Mouse (Mus musculus) heart, embryonic 15.5 days (tissue): ENCODE measurements around the gene Tspan31. TPM values are rescaled to one million over a fixed set of nuclear protein-coding genes. Genes with fewer than 3 reads are reported as not detected.

Experiments
- ATAC-seq: fragments of 200-750 bp; cut with Nextera tagmentation; replicated peaks from 2 replicates; pipeline ENCODE4 v1.8.0; 2017; ENCODE audit warnings: low read depth, moderate TSS enrichment; ENCODE audit not compliant: insufficient number of reproducible peaks, insufficient read depth, low FRiP score
- H3K27ac ChIP-seq: fragments of 300-500 bp; sonication (generic); 2 replicates; pipeline ENCODE4 v1.5.1; 2015; ENCODE audit warnings: mild to moderate bottlenecking, inconsistent platforms
- H3K27me3 ChIP-seq: fragments of 300-500 bp; sonication (generic); 2 replicates; pipeline ENCODE4 v1.6.1; 2015; ENCODE audit warnings: inconsistent platforms
- H3K36me3 ChIP-seq: fragments of 300-500 bp; sonication (generic); 2 replicates; pipeline ENCODE4 v1.6.1; 2015; ENCODE audit warnings: mild to moderate bottlenecking, inconsistent platforms
- H3K4me1 ChIP-seq: fragments of 300-500 bp; sonication (generic); replicated peaks from 2 replicates; pipeline ENCODE4 v1.6.1; 2015; ENCODE audit warnings: inconsistent platforms
- H3K4me2 ChIP-seq: fragments of 300-500 bp; sonication (generic); 2 replicates; pipeline ENCODE4 v1.6.1; 2015; ENCODE audit warnings: inconsistent platforms, mild to moderate bottlenecking, moderate library complexity
- H3K4me3 ChIP-seq: fragments of 300-500 bp; sonication (generic); 2 replicates; pipeline ENCODE4 v1.5.1; 2015; ENCODE audit warnings: mild to moderate bottlenecking, inconsistent platforms
- H3K9ac ChIP-seq: fragments of 300-500 bp; sonication (generic); 2 replicates; pipeline ENCODE4 v1.6.1; 2015; ENCODE audit warnings: mild to moderate bottlenecking, inconsistent platforms
- H3K9me3 ChIP-seq: fragments of 300-500 bp; sonication (generic); replicated peaks from 2 replicates; pipeline ENCODE4 v1.6.1; 2016; ENCODE audit warnings: inconsistent platforms
- WGBS: fragments of 180-500 bp; shearing (Covaris S2); methylation state at CpG from one replicate; pipeline ENCODE4 v1.1.7; 2015; ENCODE audit warnings: mixed read lengths; 5-methylcytosine and 5-hydroxymethylcytosine counted together
- polyA plus RNA-seq: library from polyadenylated mRNA; unstranded; fragments of >200 nt; fragmentation: Nextera tagmentation; extraction: Ambion mirVana; gene quantifications from 2 replicates; pipeline ENCODE4 v1.2.1, GENCODE M21; 2015

The Tspan31 gene
- polyA plus RNA-seq, 1 experiment from 2014 or later: 100 TPM

DNA sequence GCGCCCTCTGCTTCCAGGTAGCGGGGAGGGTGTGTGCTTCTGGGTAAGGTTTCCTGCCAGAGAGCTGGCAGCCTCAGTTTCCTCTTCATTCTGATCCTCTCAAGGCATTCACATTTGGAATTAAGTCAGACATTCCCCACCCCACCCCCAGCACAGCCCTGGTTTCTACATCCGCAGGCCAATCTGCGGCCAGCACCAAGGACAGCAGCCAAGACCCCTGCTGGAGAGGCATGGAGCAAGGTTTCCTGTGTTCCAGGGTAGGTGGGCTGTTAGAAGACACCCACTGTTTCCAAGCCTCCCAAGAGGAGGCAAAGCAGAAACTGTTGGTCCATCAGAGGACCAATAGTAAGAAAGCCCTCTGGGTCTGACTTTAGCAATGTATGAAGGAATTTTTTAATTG, 15.4 kb downstream of the Tspan31 start:
- H3K36me3 ChIP-seq: no peaks in the 10 kb centered on the region
- no peak overlapping the region for H3K4me3 ChIP-seq
- ATAC-seq: no peak
- H3K27ac ChIP-seq: no peak overlapping the region
- H3K9me3 ChIP-seq: no peaks in the 10 kb centered on the region
- peaks cover 68% of the 10 kb centered on the region for H3K27me3 ChIP-seq
- H3K4me1 ChIP-seq: peaks cover 17% of the 10 kb centered on the region
- no peak overlapping the region for H3K4me2 ChIP-seq
- H3K9ac ChIP-seq: no peak overlapping the region
- WGBS: 44% methylated on average over 4 of the region's 4 CpGs

DNA sequence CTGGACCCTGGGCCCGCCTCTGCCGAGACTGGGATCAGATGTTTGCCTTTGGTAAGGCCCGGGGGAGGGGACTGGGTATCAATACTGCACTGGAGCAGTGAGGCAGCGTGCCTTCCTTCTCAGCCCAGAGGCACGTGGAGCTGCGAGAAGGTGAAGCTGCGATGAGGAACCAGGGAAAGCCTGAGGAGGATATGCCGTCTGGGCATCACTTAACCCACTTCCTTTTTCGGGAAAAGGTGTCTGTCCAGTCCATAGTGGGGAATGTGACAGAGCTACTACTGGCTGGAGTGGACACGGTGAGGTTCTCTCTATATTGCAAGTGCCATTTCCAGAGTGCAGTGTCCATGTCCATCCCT, 20.0 kb downstream of the Tspan31 start:
- Histone ChIP-seq H3K9me3 (no peaks in the 10 kb centered on the region), H3K4me1 (peaks cover 18% of the 10 kb centered on the region), H3K9ac (no peak overlapping the region), H3K4me2 (no peak overlapping the region), H3K4me3 (no peak overlapping the region), H3K27me3 (peaks cover 62% of the 10 kb centered on the region), H3K27ac (no peak overlapping the region), H3K36me3 (0 out of 2 replicates have a peak, but pooled peaks cover under 1% of the 10 kb centered on the region)
- 11% methylated on average over 10 of the region's 10 CpGs for WGBS
- ATAC-seq: no peak

DNA sequence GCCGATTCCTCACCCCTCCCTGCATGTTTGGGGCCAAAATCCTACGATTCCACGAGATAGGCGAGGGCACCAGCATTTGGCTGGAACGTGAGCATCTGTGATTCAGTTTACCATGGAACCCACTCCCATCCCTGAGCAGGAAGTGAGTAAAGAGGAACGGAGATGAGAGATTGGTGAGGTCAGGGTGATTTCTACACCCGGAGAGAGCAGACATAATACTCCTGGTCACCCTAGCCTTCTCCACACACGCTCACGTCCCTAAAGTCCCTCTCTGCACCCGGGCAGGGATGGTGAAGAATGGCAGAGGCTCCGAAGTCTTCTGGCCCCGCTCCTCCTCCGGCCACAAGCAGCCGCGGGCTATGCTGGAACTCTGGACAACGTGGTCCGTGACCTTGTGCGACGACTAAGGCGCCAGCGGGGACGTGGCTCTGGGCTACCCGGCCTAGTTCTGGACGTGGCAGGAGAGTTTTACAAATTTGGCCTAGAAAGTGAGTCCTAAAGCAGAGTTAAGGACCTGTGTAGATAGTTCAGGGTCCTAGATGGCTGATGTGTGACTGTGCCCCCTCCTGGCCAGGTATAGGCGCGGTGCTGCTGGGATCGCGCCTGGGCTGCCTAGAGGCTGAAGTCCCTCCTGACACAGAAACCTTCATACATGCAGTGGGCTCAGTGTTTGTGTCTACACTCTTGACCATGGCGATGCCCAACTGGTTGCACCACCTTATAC, 20.5 kb downstream of the Tspan31 start:
- Histone ChIP-seq H3K36me3 (peaks cover 6% of the 10 kb centered on the region; the same call in 1 of the 2 replicates), H3K9me3 (no peaks in the 10 kb centered on the region), H3K4me3 (peak overlapping the region; percentile 28), H3K27ac (no peak overlapping the region), H3K4me2 (peak overlapping the region; percentile 53), H3K27me3 (peaks cover 62% of the 10 kb centered on the region), H3K4me1 (peaks cover 18% of the 10 kb centered on the region), H3K9ac (no peak overlapping the region)
- WGBS: 2% methylated on average over 29 of the region's 29 CpGs
- 0 out of 2 replicates have a peak, but pooled peaks have one; percentile 20 for ATAC-seq

DNA sequence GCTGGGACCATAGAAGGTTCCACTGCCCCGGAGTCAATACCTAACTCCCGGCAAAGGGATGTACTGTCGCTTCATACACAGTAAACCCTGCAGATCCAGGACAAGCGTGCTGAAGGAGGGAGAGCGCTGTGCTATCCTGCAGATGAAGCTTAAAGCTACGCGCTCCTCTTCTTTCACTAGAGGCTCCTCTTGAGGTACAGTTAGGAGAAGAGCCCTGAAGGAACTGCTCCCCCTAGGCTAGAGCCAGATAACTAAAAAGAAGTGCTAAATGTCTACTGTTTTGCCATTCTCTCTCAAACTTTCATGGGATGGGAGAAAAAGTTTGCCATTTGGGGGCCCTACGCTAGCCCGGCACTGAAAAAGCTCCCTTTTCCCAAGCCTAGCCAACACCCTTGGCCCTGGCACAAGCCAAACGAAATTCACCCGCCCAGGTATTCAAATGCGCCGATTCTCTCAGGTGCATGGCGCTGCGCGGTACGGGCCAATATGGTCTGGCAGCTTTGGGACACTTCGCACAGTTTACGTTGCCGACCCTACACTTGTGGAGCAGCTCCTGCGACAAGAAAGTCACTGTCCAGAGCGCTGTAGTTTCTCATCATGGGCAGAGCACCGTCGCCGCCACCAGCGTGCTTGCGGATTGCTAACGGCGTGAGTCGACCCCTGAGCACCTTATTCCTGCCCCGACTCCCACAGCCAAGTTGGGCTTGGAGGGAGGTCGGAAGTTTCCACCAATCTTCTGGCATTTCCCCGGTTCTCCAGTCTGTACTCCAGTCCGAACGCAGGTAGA, 21.3 kb downstream of the Tspan31 start:
- H3K4me2 ChIP-seq: peak overlapping the region; percentile 53
- H3K36me3 ChIP-seq: peaks cover 9% of the 10 kb centered on the region; the same call in 1 of the 2 replicates
- WGBS: 5% methylated on average over 35 of the region's 35 CpGs
- no peak overlapping the region for H3K9ac ChIP-seq
- no peaks in the 10 kb centered on the region for H3K9me3 ChIP-seq
- H3K4me3 ChIP-seq: peak overlapping the region; percentile 28
- H3K27ac ChIP-seq: no peak overlapping the region
- H3K4me1 ChIP-seq: peaks cover 18% of the 10 kb centered on the region
- ATAC-seq: no peak
- peaks cover 62% of the 10 kb centered on the region for H3K27me3 ChIP-seq

DNA sequence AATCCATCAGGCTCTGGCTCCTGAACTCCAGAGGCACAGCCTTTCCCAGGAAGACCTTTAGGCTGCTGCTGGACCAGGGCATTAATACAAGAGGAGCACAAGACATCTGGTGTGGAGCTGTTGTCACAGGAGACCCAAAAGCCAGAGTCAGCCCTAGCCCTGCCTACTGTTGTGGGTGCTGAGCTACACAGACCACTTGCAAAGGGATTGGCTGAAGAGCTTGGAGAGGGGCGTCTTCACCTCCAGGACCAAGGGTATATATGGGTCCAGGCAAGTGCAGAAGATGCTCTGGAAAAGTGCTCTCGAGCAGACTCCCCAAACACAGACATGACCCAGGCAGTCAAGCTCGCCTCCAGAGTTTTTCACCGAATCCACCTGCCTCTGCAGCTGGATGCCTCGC, 22.1 kb downstream of the Tspan31 start, which contains the start of gene Cyp27b1:
TSS of gene Cyp27b1 (plus strand) at position 297 of the 400 bp plus-strand sequence.
- WGBS: 30% methylated on average over 5 of the region's 5 CpGs
- H3K9ac ChIP-seq: no peak within 1 kb of the TSS
- peak within 1 kb of the TSS; percentile 28 for H3K4me3 ChIP-seq
- H3K9me3 ChIP-seq: no peaks in the 10 kb centered on the region
- peak within 1 kb of the TSS; percentile 53 for H3K4me2 ChIP-seq
- no peak for ATAC-seq
- H3K36me3 ChIP-seq: peaks cover 9% of the 10 kb centered on the region; the same call in 1 of the 2 replicates
- no peak within 1 kb of the TSS for H3K27ac ChIP-seq
- peaks cover 59% of the 10 kb centered on the region for H3K27me3 ChIP-seq
- peaks cover 19% of the 10 kb centered on the region for H3K4me1 ChIP-seq

DNA sequence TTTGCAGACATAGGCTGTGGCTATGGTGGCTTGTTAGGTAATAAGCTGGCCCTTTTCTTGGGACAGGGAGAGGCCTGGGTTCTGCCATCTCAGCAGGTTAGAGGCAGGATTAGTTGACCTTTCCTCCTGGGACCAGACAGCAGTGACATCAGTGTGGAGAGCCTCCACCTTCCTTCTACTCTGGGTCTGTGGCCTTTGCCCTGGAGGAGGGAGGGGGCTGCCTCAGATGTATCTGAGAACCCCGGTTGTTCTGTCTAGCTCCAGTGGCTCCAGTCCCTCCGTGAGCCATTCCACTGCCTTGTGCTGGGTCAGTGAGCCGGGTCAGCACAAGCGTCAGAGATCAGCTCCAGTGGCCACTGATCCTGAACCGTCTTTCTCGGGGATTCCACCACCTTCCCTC, 26.9 kb downstream of the Tspan31 start:
- Histone ChIP-seq H3K36me3 (peaks cover 9% of the 10 kb centered on the region; the same call in 1 of the 2 replicates), H3K4me1 (peaks cover 15% of the 10 kb centered on the region), H3K27ac (no peak overlapping the region), H3K4me2 (no peak overlapping the region), H3K9me3 (no peaks in the 10 kb centered on the region), H3K9ac (no peak overlapping the region), H3K4me3 (no peak overlapping the region), H3K27me3 (peaks cover 29% of the 10 kb centered on the region)
- ATAC-seq: no peak
- WGBS: 86% methylated on average over 6 of the region's 6 CpGs

DNA sequence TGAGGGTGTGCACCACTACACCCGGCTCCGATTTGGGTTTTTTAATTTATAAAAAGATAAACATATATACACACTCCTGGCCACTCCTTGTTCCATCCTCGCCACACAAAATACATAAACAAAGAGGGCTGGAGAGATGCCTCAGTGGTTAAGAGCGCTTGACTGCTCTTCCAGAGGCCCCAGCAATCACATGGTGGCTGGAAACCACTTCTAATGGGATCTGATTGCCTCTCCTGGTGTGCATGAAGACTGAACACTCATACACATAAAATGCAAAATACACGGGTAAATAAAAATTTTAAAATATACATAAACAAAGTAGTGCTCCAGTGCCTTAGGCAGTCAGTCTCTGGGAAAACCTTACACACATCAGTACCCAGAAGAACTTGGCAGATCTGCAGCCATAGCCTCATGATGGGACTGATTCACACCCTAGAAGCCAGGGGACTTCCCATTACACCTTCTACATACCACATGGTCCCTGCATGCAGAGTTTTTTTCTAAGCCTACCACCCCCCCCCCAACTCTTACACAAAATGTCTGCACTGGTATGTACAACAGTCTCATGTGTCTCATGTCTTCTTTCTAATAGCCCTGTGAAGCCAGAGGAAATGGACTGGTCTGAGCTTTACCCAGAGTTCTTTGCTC, 27.5 kb downstream of the Tspan31 start:
- Histone ChIP-seq H3K4me2 (peak overlapping the region; percentile 100), H3K4me1 (peaks cover 15% of the 10 kb centered on the region), H3K9ac (peak overlapping the region; percentile 76), H3K36me3 (peaks cover 9% of the 10 kb centered on the region; the same call in 1 of the 2 replicates), H3K27me3 (peaks cover 23% of the 10 kb centered on the region), H3K9me3 (no peaks in the 10 kb centered on the region), H3K4me3 (peak overlapping the region; percentile 98), H3K27ac (peak overlapping the region; percentile 78)
- no peak for ATAC-seq
- WGBS: 16% methylated on average over 5 of the region's 5 CpGs

DNA sequence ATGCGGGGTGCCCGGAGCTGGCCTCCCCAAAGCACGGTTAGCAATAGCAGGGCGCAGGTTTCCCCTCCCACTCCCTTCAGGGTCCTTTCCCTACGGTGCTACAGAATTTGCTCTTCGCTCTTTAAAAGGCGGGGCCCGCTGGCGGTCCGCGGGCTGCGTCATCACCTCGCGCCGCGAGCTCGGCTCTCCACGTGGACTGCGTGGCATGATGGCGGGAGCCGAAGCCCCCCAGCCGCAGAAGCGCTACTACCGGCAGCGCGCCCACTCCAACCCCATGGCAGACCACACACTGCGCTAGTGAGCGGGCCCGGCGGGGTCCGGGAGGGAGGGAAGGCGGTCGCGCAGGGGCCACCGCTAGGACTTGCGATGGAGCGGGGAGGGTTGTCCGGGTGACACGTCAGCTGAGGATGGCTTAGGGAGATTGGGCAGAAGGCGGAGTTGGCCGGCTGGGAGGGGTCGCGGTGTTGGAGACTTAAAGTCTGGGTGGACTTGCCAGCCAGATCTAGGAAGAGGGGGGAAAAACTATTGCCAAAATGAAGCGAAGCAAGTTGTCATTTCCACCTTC, 28.2 kb downstream of the Tspan31 start:
- Histone ChIP-seq H3K9me3 (no peaks in the 10 kb centered on the region), H3K27me3 (peaks cover 16% of the 10 kb centered on the region), H3K4me1 (peaks cover 15% of the 10 kb centered on the region), H3K9ac (peak overlapping the region; percentile 76), H3K4me2 (peak overlapping the region; percentile 100), H3K36me3 (peaks cover 9% of the 10 kb centered on the region; the same call in 1 of the 2 replicates), H3K27ac (peak overlapping the region; percentile 78), H3K4me3 (peak overlapping the region; percentile 98)
- WGBS: under 1% methylated on average over 44 of the region's 44 CpGs
- peak; percentile 86 for ATAC-seq

DNA sequence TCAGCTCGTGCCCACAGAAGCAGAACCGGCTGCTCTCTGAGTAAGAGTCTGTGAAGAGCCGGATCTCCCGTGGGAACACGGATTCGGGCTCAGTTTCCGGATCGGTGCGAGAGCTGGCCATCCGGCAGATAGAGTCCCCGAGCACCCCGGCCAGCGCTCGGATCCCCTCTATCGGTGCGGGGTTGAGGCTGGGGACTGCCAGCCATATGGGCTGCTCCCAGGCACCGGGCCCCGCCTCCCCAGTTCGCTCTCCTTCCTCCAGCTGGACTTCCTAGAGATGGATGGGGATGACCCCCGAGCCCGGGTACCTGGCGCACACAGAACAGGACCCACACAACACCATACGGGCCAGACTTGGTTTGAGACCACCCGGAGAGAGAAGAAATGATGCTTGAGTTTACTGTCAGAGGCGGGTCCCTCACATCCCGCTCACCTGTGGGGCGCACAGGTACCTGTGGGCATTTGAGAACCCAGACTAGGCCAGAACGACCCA, 28.7 kb downstream of the Tspan31 start, which contains the start of the genes Mettl1 and Eef1akmt3:
TSS of gene Mettl1 (plus strand) at position 141 of the 493 bp plus-strand sequence.
TSS of gene Eef1akmt3 (minus strand) at position 240 of the 493 bp plus-strand sequence.
- ATAC-seq: peak; percentile 61
- WGBS: 0% methylated on average over 28 of the region's 28 CpGs

DNA sequence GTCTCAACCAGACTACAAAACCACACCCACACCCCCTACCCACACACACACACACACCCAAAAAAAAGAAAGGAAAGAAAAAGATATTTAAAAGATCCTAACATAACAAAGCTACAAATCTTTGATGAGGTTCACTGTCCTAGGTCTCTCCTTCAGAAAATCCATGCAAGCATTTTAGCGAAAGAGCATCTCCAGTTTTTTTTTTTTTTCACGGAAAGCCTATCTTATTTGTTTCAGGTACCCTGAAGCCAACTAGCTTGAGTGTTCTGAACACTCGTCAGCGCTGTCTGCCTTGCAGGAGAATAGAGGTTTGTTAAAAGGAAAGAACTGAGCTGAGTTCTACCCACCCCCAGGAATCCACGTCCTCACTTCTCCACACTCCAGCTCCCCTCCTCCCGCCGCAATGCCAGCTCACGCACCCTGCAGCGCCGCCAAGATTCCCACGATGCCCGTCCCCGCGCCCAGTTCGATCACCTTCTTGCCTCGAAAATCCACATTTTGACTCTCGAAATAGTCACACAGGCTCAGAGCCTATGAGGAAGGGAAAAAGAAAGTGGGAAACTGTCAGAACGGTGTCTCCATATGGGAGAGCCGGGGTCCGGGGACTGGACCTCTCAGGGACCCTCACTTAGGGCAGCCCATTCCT, 29.4 kb downstream of the Tspan31 start:
- Histone ChIP-seq H3K4me2 (peak overlapping the region; percentile 100), H3K36me3 (peaks cover 9% of the 10 kb centered on the region; the same call in 1 of the 2 replicates), H3K27me3 (peaks cover 16% of the 10 kb centered on the region), H3K4me3 (peak overlapping the region; percentile 98), H3K9me3 (no peaks in the 10 kb centered on the region), H3K27ac (peak overlapping the region; percentile 4; the same call in 1 of the 2 replicates), H3K9ac (peak overlapping the region; percentile 76), H3K4me1 (peaks cover 15% of the 10 kb centered on the region)
- WGBS: 2% methylated on average over 20 of the region's 20 CpGs
- no peak for ATAC-seq

More for the DNA sequence above, 28.7 kb downstream of the Tspan31 start, which contains the start of the genes Mettl1 and Eef1akmt3:
- peaks cover 15% of the 10 kb centered on the region for H3K4me1 ChIP-seq
- peaks cover 9% of the 10 kb centered on the region; the same call in 1 of the 2 replicates for H3K36me3 ChIP-seq
- peaks cover 16% of the 10 kb centered on the region for H3K27me3 ChIP-seq
- peak within 1 kb of the TSS; percentile 76 for H3K9ac ChIP-seq
- H3K4me2 ChIP-seq: peak within 1 kb of the TSS; percentile 100
- peak within 1 kb of the TSS; percentile 78 for H3K27ac ChIP-seq
- H3K4me3 ChIP-seq: peak within 1 kb of the TSS; percentile 98
- no peaks in the 10 kb centered on the region for H3K9me3 ChIP-seq
